Mouse (Mus musculus) liver, embryonic 14.5 days (tissue): ENCODE measurements around the gene Borcs6.

Source experiments
- CTCF ChIP-seq: IDR thresholded peaks from 2 replicates; pipeline ENCODE4 v1.5.1; 2016; ENCODE audit warnings: antibody characterized with exemption, low read depth, control low read depth
- EP300 ChIP-seq: IDR thresholded peaks from 2 replicates; pipeline ENCODE4 v1.6.1; 2016; ENCODE audit warnings: antibody characterized with exemption, low read depth

DNA sequence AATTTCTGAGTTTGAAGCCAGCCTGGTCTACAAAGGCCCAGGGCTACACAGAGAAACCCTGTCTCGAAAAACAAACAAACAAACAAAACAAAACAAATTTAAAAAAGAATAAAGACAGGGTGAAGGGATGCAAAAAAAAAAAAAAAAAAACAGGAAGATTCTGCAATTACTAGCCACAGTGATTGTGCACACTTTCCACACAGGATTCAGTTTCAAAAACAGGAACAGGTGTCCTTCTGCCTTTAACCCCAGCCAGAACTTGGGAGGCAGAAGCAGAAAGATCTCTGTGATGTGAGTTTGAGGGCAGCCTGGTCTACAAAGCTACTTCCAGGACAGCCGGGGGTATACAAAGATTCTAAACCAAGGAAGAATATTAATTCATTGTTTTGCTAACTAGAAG is 1.3 kb upstream of the Borcs6 start:
- TF ChIP-seq CTCF, result no peak
- no peak for TF ChIP-seq EP300
